Mouse (Mus musculus) bone marrow macrophage, adult 2 months (primary cell): ENCODE measurements around the gene Pde6g.
"Not testable (repeated sequence)": the region's sequence is repeated elsewhere in the genome, so short reads cannot be mapped to it uniquely, and the experiment has no call there.

Experiments used
- CTCF ChIP-seq: IDR thresholded peaks from 2 replicates; pipeline ENCODE4 v1.5.1; 2012; ENCODE audit warnings: low read depth, mild to moderate bottlenecking, low read length, moderate library complexity
- POLR2A ChIP-seq: IDR thresholded peaks from 2 replicates; pipeline ENCODE4 v1.6.1; 2012; ENCODE audit warnings: mild to moderate bottlenecking, low read depth, low read length, borderline replicate concordance

DNA sequence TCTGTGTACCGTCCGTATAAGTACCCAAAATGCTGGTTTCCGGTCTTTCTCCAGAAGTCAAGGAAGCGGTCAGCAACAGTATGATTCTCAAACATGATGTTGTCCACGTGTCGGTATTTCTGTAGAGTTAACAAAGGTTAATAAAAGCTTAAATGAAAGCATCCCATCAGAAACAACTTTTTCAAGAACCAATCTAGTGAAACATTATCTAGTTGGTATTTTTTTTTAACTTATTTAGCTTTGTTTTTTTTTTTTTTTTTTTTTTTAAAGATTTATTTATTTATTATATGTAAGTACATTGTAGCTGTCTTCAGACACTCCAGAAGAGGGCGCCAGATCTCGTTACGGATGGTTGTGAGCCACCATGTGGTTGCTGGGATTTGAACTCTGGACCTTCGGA lies 39.7 kb downstream of the Pde6g start:
- TF ChIP-seq CTCF, POLR2A: not testable (repeated sequence)
